Mouse (Mus musculus) stomach, embryonic 16.5 days (tissue): ENCODE measurements around the gene Pard6b. TPM values are rescaled to one million over a fixed set of nuclear protein-coding genes. Genes with fewer than 3 reads are reported as not detected.
A peak's percentile ranks its signal among the peaks of the same experiment; 100 is the strongest.

ENCODE experiments used
- ATAC-seq: fragments of 200-750 bp; cut with Nextera tagmentation; 2 replicates; pipeline ENCODE4 v1.8.0; 2017; ENCODE audit warnings: moderate number of reproducible peaks, moderate TSS enrichment; ENCODE audit not compliant: insufficient read depth, low FRiP score
- H3K27ac ChIP-seq: fragments of 300-500 bp; sonication (generic); 2 replicates; pipeline ENCODE4 v1.5.1; 2014; ENCODE audit warnings: low read length
- H3K27me3 ChIP-seq: fragments of 300-500 bp; sonication (generic); 2 replicates; pipeline ENCODE4 v1.6.1; 2014; ENCODE audit warnings: low read length, control low read depth, mixed read lengths; ENCODE audit not compliant: control insufficient read depth, insufficient read depth
- H3K36me3 ChIP-seq: fragments of 300-500 bp; sonication (generic); 2 replicates; pipeline ENCODE4 v1.6.1; 2014; ENCODE audit warnings: low read length; ENCODE audit not compliant: control insufficient read depth, insufficient read depth
- H3K4me1 ChIP-seq: fragments of 300-500 bp; sonication (generic); 2 replicates; pipeline ENCODE4 v1.6.1; 2014; ENCODE audit warnings: low read length, control low read depth, mixed read lengths; ENCODE audit not compliant: control insufficient read depth, insufficient read depth
- H3K4me2 ChIP-seq: fragments of 300-500 bp; sonication (generic); 2 replicates; pipeline ENCODE4 v1.6.1; 2014; ENCODE audit warnings: low read depth, low read length, mixed read lengths
- H3K4me3 ChIP-seq: fragments of 300-500 bp; sonication (generic); replicated peaks from 2 replicates; pipeline ENCODE4 v1.5.1; 2014; ENCODE audit warnings: mild to moderate bottlenecking, low read length
- H3K9ac ChIP-seq: fragments of 300-500 bp; sonication (generic); 2 replicates; pipeline ENCODE4 v1.6.1; 2014; ENCODE audit warnings: low read length
- H3K9me3 ChIP-seq: fragments of 300-500 bp; sonication (generic); replicated peaks from 2 replicates; pipeline ENCODE4 v1.6.1; 2016; ENCODE audit warnings: low read length, control low read depth; ENCODE audit not compliant: control insufficient read depth
- WGBS: fragments of 180-500 bp; shearing (Covaris S2); extraction: QIAGEN DNeasy Blood & Tissue Kit; methylation state at CpG from one replicate; pipeline ENCODE4 v1.1.7; 2014; 5-methylcytosine and 5-hydroxymethylcytosine counted together
- microRNA-seq: library from miRNA; unstranded; fragments of <30 nt; microRNA quantifications from one replicate; pipeline ENCODE4, GENCODE M21; 2016
- polyA plus RNA-seq: library from polyadenylated mRNA; unstranded; fragments of >200 nt; fragmentation: Nextera tagmentation; extraction: Ambion mirVana; gene quantifications from 2 replicates; pipeline ENCODE4 v1.2.1, GENCODE M21; 2015

Gene Pard6b
- polyA plus RNA-seq, 1 experiment from 2014 or later = 8.3 TPM

DNA sequence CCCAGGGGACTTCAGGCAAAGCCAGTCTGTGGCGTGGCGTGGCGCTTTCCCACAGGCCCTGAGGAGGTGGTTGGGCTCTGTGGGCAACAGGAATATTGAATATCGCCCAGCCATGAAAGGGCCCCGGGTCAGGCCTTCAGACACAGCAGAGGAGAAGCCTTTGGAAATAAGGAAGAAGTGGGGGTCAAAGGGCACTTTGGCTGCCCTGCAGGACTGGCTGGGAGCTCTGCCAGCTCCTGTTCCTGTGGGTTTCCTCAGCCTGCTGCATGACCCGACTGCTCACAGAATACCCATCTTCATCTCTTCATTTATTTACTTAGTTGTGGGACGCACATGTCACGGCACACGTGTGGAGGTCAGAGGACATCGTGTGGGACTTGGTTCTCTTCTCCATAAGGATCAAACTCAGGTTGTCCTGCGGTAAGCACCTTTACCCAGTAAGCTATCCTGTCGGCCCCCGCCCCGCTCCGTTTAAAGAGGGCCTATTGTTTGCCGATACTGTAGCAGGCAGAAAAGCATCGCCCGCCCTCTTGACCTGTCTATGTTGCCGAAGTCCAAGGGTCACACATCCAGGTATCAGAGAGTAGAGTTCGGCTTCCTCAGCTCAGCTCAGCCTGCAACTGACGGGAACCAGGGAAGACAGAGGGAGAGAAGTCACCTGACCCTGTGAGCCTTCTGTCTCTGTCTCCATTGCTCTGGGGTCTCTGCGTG is 67.1 kb downstream of the Pard6b start:
- Histone ChIP-seq H3K27ac (no peak overlapping the region), H3K9me3 (no peaks in the 10 kb centered on the region)
- WGBS = 57% methylated on average over 22 of the region's 22 CpGs

DNA sequence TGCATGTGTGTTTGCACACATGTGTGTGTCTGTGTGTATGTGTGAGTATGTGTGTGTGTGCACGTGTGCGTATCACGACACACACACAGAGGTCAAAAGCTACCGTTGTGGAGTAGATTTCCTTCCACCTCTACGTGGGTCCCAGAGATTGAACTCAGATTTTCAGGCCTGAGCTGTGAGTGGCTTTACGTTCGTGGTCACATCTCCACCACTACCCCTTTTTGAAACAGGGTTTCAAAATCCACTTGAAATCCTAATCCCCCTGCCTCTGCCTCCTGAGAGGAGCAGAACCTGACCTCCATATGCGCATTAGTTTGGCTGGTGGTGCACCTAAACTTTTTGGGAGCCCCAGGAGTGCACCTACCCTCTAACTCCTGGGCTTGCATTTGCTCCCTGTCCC is 68.4 kb downstream of the Pard6b start:
- no peak for ATAC-seq
- Histone ChIP-seq H3K27ac (no peak overlapping the region), H3K4me3 (no peak overlapping the region), H3K9me3 (no peaks in the 10 kb centered on the region), H3K4me1 (peaks cover 22% of the 10 kb centered on the region), H3K9ac (no peak overlapping the region), H3K4me2 (no peak overlapping the region), H3K36me3 (no peaks in the 10 kb centered on the region), H3K27me3 (no peaks in the 10 kb centered on the region)
- WGBS = 82% methylated on average over 8 of the region's 8 CpGs

More for the DNA sequence above, 67.1 kb downstream of the Pard6b start:
- H3K4me1 ChIP-seq = peaks cover 16% of the 10 kb centered on the region
- H3K36me3 ChIP-seq = no peaks in the 10 kb centered on the region
- peak overlapping the region; percentile 35; the same call in 1 of the 2 replicates for H3K9ac ChIP-seq
- H3K4me2 ChIP-seq = no peak overlapping the region
- ATAC-seq = 0 out of 2 replicates have a peak, but pooled peaks have one; percentile 6
- H3K27me3 ChIP-seq = no peaks in the 10 kb centered on the region
- H3K4me3 ChIP-seq = no peak overlapping the region

Small RNAs within 50 kb of the gene (microRNA-seq; reads per million reads assigned to microRNA genes)
- not detected for gene Gm24327

Other genes with a start within 250 kb of the Pard6b start
- 49.5 and 51.3 TPM in 2 replicates for gene Ptpn1, start 148.9 kb upstream of the Pard6b start, polyA plus RNA-seq
- 3.5 and 3.6 TPM in 2 replicates for gene Ripor3, start 70.4 kb upstream of the Pard6b start, polyA plus RNA-seq
- gene Adnp, start 126.1 kb downstream of the Pard6b start, polyA plus RNA-seq = 1.0 and 1.4 TPM in 2 replicates
- gene Gm20716, start 149.4 kb downstream of the Pard6b start, polyA plus RNA-seq = 12.3 and 12.6 TPM in 2 replicates
- 96.2 and 118 TPM in 2 replicates for gene Dpm1, start 149.6 kb downstream of the Pard6b start, polyA plus RNA-seq
- gene Mocs3, start 149.6 kb downstream of the Pard6b start, polyA plus RNA-seq = 2.4 and 3.4 TPM in 2 replicates
- 5.0 and 5.7 TPM in 2 replicates for gene Kcng1, start 200.7 kb downstream of the Pard6b start, polyA plus RNA-seq